Mouse (Mus musculus) G1E-ER4 (cell line): ENCODE results near the gene Hmgcr. TPM values are rescaled to one million over a fixed set of nuclear protein-coding genes. Genes with fewer than 3 reads are reported as not detected.

Experiments
- GATA1 ChIP-seq: IDR thresholded peaks from one replicate; pipeline ENCODE4 v1.8.0; 2012; ENCODE audit warnings: low read length, inconsistent platforms
- polyA plus RNA-seq: library from polyadenylated mRNA; stranded (reverse); fragments of >175 nt; gene quantifications from 2 replicates; pipeline ENCODE4 v1.2.3, GENCODE M21; 2012

The Hmgcr gene
- 17.5 and 20.0 TPM in 2 replicates for polyA plus RNA-seq

- TF ChIP-seq GATA1 = no peak
Measured at GRCm38 (mm10) chr13:96670406-96671077, at the start of gene Hmgcr. Gene Hmgcr, minus strand, starts transcription at chr13:96670936.

GRCm38 (mm10) chr13:96720003-96720402, 49.3 kb upstream of the Hmgcr start:
- peak; percentile 18 for TF ChIP-seq GATA1

- TF ChIP-seq GATA1 = no peak
Measured at GRCm38 (mm10) chr13:96717821-96718220, 47.1 kb upstream of the Hmgcr start.

- TF ChIP-seq GATA1 = no peak
Measured at GRCm38 (mm10) chr13:96716311-96716710, 45.6 kb upstream of the Hmgcr start.

- no peak for TF ChIP-seq GATA1
Measured at GRCm38 (mm10) chr13:96709269-96710233, 38.8 kb upstream of the Hmgcr start.

GRCm38 (mm10) chr13:96702567-96703278, 32.0 kb upstream of the Hmgcr start:
- no peak for TF ChIP-seq GATA1

- TF ChIP-seq GATA1 = peak; percentile 64
Measured at GRCm38 (mm10) chr13:96697805-96698586, 27.3 kb upstream of the Hmgcr start.

- TF ChIP-seq GATA1 = no peak
Measured at GRCm38 (mm10) chr13:96695428-96695827, 24.7 kb upstream of the Hmgcr start.

- TF ChIP-seq GATA1 = no peak
Measured at GRCm38 (mm10) chr13:96689901-96690300, 19.2 kb upstream of the Hmgcr start.

- TF ChIP-seq GATA1 = no peak
Measured at GRCm38 (mm10) chr13:96687261-96687660, 16.5 kb upstream of the Hmgcr start.

GRCm38 (mm10) chr13:96684779-96685178, 14.0 kb upstream of the Hmgcr start:
- no peak for TF ChIP-seq GATA1

GRCm38 (mm10) chr13:96681088-96681620, 10.4 kb upstream of the Hmgcr start:
- no peak for TF ChIP-seq GATA1

- no peak for TF ChIP-seq GATA1
Measured at GRCm38 (mm10) chr13:96680163-96681087, 9.7 kb upstream of the Hmgcr start.

- TF ChIP-seq GATA1 = no peak
Measured at GRCm38 (mm10) chr13:96678616-96679015, 7.9 kb upstream of the Hmgcr start.
